Mouse (Mus musculus): ENCODE measurements around the gene Mapk8ip2.
"Not testable (repeated sequence)": the region's sequence is repeated elsewhere in the genome, so short reads cannot be mapped to it uniquely, and the experiment has no call there.

Gene Mapk8ip2

DNA sequence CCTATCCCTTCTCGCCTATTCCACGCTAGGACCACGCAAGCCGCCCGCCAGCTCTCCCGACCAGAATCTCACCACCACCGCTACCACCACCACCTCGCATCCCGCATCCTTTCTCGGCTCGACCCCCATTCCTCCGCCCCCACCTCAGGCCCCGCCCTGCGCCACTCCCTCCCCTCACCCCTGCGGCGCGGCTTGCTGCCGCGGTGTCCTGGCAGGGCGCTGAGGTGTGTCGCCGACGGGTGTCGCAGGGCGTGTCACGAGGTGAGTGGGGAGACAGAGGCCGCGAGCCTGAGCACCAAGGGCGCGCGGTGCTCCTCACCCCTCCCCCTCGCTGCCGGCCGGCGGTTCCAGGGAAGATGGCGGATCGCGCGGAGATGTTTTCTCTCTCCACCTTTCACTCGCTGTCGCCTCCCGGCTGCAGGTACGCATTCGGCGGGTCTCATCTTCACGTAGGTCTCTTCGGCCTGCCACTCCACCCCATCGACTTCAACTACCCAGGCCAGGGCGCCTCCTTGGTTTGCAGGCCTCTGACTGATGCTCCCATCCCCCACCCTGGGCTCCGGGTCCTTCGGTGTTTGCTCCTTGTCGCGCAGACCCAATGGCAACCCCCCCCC lies at the start of gene Mapk8ip2:
TSS of gene Mapk8ip2 (plus strand) at position 49 of the 614 bp plus-strand sequence.
- DNase-seq (ENCODE audit: low spot score in 2 of 2), result no peak

DNA sequence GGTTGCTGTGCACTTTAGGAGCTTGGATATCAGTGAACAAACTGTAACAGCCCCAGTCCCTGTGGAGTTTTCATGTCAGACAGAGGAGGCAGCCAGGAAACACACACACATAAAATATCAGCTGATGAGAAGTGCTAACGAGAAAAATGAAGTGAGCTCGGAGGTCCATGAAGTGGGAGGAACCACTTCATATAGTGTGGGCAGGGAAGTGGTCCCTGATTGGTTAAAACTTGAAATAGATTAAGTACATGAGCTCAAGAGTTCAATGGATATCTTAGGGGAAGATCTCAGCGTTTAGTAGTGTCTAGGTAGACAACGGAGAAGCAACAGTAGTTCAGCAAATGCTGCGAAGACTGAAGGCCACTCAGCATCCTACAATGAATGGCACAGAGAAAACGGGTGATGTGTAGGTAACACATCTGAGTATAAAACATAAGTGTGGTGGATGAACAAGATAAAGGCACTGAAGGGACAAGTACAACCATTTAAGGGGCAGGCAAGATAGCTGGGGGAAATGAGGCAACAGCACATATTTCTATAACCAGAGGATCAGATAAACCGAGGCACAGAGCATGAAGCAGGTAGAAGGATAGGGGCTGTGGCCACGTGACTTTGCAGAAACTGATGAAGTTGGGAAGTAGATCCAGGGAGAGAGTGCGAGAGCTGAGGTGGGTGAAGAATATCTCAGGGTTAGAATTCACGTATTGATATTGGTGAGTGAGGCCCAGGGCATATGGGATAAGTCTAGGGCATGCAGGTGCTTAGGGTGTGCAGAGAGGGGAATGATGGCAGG lies 48.7 kb upstream of the Mapk8ip2 start:
- no peak for DNase-seq (ENCODE audit: low spot score in 2 of 2)

DNA sequence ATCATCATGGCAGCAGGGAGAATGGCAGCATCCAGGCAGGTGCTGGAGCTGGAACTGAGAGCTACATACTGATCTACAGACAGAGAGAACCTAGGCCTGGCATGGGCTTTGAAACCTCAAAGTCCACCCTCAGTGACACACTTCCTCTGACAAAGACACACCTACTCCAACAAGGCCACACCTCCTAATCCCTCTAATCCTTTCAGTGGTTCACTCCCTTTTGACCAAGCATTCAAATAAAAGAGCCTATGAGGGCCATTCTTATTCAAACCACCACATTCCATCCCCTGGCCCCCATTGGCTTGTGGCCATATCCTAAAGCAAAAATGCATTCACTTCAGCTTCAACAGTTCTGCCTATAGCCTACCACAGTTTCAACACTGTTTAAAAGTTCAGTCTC lies 47.0 kb upstream of the Mapk8ip2 start:
- no peak for DNase-seq (ENCODE audit: low spot score in 2 of 2)

DNA sequence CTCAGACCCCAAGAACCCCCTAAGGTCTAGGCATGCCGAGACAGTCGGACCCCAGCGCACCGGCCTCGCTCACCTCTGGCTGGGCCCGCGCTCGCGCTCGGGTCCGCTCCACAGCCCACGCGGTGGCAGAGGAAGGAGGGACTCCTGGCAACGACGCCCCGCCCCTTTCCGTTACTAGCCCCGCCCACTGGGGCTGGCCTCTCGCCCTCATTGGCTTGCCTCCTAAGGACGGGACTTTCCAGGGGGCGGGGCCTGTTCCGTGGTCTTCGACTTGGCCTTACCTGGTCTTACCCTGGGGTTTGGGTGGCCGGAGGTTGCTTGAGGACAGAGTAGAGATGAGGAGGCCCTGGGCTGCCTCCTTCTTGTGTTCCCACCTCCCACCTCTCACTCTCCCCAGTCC lies 43.6 kb upstream of the Mapk8ip2 start, which contains the start of gene Syce3:
TSS of gene Syce3 (minus strand) at position 386 of the 400 bp plus-strand sequence.
- no peak for DNase-seq (ENCODE audit: low spot score in 2 of 2)

DNA sequence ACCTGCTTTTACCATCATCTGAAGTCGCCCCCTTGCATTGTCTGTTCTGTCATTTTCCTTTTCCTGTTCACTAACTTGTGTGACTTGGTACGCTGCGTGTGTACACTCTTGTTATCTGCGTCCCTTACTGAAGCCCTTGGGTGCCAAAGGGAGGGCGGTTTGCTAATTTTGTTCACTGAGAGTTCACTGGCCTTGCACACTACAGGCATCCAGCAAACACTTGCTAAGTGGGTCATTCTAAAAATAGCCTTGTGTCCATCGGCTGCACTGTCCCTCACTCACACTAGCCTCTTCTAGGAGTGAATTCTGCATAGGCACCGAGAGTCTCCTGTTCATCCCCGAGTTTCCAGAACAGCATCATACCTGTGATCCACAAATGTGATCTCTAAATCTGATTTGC lies 38.4 kb upstream of the Mapk8ip2 start:
- no peak for DNase-seq (ENCODE audit: low spot score in 2 of 2)

DNA sequence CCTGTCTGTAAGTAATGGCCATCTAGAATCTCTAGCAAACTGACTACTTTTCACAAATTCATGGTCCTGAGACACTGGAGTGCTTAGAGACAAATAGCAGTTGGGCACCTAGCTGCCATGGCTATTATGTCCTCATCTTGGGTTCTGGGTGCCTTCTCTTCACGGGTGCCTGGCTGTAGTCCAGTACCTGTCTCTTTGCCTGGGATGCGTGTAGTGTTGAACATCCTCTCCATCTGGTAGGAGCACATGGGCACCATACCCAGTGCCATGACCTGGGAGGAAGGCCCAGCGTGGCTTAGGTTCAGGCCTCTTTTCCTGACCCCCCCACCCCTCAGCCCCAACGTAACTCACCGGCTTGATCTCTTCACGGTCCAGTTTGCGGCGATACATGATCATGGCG lies 31.8 kb upstream of the Mapk8ip2 start:
- no peak for DNase-seq (ENCODE audit: low spot score in 2 of 2)

DNA sequence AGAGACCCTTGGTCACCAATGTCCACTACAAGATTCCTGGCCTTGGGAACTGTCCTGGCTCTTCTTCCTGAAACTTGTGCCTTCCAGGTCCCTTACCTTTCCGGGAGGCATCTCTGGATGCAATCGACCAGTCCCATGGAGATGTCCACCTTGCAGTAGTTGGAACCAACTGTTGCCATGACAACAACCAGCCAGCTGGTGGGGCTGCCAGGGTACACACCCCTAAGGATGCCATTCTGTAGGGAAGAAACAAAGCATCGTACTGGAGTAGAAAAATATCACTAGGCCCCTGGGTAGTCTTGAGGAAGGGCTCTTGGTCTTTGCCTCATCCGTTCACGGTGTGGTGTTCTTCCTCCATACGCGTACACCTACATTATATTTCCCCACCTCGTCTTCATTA lies 29.1 kb upstream of the Mapk8ip2 start:
- DNase-seq (ENCODE audit: low spot score in 2 of 2), result no peak

DNA sequence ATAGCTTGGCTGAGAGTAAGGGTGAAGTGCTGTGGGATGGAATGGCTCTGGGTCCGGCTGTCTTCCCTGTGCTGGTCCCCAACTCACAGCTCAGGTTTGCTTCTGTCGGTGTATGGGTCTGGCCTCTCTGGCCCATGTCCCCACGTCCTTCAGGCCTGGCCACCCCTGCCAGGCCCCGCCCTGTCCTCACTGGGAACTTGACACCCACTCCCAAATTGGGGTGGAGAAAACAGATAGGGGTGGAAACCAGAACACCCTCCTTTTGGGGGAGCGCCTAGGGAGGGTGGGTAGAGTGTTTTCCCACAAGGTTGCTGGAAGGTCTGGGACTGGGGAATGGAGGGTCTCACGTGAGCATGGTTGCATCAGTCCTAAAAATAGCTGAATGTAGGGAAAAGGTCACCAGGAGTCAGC lies 28.0 kb upstream of the Mapk8ip2 start, which contains the start of gene Cpt1b:
TSS of gene Cpt1b (minus strand) at position 153 of the 411 bp plus-strand sequence.
- peak in 1 of 2 experiments; percentile 9 for DNase-seq (ENCODE audit: low spot score in 2 of 2)

DNA sequence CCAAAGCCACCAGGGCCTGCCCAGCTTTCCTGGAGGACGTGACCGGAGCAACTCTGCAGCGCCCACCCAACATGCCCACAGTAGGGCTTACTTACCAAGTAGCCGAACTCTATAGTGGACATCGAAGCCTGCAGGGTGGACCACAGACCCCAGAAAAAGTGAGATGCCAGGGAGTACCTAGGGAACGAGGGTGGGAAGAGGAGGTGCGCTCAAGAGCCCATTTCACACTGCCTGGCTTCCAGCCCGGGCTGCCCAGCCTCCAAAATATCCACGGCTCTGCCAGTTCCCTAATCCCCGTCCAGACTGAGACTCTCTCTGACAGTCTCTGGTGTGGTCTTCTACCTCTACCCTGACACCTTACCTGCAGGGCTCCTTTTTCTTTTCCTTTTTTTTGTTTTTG lies 27.0 kb upstream of the Mapk8ip2 start:
- no peak for DNase-seq (ENCODE audit: low spot score in 2 of 2)

DNA sequence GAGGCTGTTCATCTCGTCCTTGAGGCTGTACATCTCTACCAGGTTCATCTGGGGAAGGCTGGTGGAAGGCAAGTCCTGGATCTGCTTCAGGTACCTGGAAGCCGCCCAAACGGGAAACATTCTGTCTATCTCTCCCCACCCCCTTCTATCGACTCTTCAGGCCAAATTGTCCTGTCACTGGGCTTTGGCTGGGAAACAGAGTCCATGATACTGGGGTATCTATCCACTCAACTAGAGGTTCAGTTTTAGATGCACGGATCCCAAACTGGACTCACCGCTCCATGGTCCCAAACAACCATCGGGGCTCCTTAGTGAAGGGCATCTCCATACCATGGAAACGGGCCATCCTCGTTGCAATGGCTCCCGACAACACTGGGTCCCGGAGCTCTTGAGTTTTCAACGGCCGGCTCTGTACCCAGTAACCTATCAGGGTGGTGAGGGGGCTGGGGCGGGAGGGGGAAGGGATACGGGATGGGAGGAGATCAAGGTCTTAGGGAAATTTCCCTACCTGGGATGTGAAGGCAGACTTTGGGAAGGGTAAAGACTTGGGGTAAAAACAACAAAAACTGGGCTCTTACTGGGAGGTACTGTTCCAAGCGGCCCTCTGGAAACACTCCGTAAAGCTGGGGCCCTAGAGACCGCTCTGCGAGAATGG lies 25.4 kb upstream of the Mapk8ip2 start:
- no peak for DNase-seq (ENCODE audit: low spot score in 2 of 2)

DNA sequence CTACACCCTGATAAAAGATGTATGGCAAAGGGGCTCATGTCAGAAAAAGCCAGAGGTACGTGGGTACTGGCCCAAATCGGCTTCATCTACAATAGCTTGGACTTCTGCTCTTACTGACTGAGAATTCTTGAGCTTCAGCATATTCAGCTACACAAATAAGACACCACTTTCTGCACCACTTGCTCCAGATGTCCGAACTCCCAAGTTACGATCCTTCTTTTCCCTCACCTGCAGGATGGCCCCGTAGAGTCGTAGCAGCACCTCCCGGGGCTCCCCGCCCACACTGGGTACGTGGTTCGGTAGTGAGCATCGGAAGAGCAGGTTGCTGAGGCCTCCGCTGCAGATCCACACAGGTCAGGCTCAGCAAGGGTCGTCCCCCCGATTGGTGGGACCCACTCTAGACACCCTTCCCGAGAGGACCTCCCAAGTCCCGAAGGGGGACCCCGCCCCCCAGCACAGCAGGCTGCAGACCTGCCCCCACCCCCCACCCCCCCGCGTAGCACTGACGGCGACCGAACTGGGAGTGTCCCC lies 24.8 kb upstream of the Mapk8ip2 start:
- no peak for DNase-seq (ENCODE audit: low spot score in 2 of 2)

DNA sequence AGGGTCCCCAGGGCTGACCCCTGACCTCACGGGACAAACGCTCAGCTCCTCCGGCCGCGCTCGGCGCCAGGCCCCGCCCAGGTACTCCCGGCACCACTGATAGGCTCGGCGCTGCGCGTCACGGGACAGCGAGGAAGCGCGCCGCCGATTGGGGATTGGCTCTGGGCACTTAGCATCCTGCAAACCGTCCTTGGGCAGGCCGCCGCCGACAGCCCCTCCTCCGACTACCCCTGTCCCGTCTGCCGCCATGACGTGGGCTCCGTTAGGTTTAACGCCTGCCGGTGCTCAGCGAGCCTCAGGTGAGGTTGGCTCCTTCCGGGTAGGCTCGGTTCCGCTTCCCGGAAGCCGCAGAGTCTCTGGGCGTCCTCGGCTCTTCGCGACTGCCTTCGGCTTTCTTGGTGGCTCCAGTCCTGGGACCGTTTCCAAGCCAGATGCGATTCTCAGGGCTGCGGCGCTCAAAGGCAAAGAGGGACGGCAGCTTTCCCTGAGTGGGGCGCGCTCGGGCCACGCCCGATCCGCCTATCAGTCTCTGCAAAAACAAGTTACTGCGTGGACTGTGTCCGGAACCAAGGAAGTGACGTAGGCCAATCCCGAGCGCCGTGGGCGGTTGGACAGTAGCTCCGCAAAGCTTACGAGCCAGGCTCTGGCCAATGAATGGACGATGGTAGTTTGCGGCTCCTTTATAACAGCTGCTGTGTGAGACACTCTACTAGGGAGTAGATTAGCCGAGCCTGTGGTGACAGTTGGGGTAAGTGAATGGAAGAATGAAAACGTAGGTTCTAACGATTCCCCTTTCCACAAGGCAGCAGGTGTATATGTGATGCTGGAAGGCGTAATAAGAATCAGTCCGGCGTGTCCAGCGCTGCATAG lies 24.1 kb upstream of the Mapk8ip2 start, which contains the start of the genes C730034F03Rik, Gm44502 and Chkb:
TSS of gene C730034F03Rik (plus strand) at position 238 of the 870 bp plus-strand sequence.
TSS of gene Gm44502 (minus strand) at position 345 of the 870 bp plus-strand sequence.
TSS of gene Chkb (minus strand) at position 557 of the 870 bp plus-strand sequence.
- peak; percentile 86 to 94 for DNase-seq (ENCODE audit: low spot score in 2 of 2)

DNA sequence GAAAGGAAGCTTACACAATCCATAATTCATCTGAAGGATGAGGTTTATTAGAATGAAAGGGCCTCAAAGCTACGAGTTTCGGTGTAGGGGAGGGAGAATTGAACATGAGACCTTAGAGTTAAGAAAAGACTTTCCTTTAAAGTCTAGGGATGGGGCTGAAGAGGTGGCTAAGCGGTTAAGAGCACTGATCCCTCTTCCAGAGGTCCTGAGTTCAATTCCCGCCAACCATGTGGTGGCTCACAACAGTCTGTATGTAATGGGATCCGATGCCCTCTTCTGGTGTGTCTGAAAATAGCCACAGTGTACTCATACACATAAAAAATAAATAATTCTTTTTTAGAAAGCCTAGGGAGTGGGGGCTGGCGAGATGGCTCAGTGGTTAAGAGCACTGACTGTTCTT lies 23.4 kb upstream of the Mapk8ip2 start:
- DNase-seq (ENCODE audit: low spot score in 2 of 2), result peak; percentile 28 to 33

DNA sequence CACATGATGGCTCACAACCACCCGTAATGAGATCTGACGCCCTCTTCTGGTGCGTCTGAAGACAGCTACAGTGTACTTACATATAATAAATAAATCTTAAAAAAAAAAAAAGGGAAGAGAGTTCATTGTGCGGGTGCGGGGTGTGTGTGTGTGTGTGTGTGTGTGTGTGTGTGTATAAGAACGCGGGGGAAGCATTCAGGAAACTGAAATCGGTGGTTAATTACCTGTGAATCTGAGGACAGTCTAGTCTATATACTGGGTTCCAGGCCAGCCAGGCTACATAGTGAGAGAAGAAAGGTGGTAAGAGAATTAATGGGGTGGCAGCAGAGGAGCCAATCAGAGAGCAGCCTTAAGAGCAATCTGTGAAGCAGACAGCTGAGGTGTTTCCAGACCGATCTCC lies 22.9 kb upstream of the Mapk8ip2 start:
- not testable (repeated sequence) for DNase-seq (ENCODE audit: low spot score in 2 of 2)

DNA sequence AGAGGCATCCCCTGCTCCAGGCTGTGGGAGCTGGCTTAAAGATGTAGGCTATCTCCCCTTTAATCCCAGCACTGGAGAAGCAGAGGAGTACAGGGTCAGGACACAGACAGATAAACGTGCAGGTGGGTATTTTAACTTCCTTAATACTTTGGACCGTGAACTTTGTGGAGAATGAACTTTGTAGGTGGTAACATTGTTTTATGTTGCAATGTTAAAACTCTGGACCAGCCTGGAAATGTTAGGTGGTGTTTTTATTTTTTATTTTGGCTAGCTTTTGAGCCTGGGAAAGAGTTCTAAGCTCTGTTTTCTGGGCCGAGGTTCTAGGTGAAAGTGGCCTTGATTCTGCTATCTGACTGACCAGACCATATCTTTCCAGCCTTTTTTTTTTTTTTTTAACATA lies 22.4 kb upstream of the Mapk8ip2 start:
- no peak for DNase-seq (ENCODE audit: low spot score in 2 of 2)

DNA sequence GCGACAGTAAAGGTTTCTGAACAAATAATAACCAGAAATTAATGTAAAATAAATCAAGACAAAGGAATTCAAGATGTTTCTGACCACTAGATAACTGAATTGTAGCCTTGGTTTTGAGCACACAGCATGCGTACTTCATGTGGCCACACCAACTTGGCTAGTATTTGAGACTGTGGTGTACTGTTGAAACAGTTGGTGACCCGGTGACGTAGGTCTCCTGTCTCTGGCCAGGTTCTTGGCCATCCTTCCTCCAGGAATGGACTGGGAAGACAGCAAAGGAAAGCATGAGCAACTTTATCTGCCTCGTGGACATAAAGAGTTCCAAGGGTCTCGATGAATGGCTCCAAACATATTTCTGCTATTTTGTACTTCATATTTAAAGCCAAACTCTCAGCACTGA lies 21.9 kb upstream of the Mapk8ip2 start:
- no peak for DNase-seq (ENCODE audit: low spot score in 2 of 2)

DNA sequence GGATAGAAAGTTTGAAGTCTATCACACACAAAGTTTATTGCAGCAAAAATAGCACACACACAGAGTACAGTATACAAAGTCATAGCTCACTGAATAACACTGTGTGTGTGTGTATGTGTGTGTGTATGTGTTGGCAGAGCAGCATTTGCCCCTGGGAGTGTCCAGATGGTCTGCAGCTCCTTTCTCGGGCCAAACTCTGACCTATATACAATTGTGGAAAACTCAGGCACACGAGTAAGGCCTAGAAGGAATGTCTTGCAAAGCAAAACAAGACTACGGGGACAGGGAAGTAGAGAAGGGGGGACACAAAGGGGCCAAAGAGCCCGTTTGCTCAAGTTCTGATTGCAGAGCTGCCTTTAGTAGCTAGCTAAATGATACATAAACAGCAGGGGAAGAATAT lies 20.8 kb upstream of the Mapk8ip2 start:
- DNase-seq (ENCODE audit: low spot score in 2 of 2), result no peak

DNA sequence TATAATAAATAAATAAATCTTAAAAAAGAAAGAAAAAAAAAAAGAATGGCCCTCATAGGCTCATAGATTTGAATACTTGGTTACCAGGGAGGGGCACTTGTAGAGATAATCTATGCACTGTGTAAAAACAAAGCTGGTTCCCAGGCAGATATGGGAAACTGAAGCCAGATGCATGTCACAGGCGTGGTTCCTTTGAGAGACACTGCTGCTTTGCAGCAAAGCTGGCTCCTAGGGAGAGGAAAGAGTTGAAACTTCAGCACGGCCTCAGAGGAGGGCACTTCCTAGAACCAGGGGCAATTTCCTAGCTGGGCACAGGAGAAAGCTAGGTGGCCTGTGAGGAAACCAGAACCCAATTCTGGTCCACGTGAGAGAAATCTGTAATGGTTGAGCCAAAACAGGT lies 19.6 kb upstream of the Mapk8ip2 start:
- DNase-seq (ENCODE audit: low spot score in 2 of 2), result no peak

DNA sequence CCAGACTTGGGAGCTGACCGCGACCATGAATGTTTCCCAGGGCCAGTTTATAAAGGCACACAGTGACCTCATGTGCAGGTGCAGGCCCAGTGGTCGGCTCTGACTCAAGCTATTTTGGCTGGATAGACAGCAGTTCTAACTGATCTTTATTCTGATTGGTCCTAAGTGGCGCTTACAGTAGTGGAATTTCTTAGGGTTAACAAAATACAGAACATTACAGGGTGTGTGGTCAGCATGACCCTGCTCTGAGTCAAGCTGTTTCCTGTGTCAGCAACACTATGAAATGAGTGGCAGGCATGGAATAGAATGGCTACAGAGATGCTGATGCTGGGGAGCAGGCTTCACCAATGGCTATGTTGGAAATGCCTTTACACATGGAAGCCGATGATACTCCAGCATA lies 17.8 kb upstream of the Mapk8ip2 start:
- DNase-seq (ENCODE audit: low spot score in 2 of 2), result no peak

DNA sequence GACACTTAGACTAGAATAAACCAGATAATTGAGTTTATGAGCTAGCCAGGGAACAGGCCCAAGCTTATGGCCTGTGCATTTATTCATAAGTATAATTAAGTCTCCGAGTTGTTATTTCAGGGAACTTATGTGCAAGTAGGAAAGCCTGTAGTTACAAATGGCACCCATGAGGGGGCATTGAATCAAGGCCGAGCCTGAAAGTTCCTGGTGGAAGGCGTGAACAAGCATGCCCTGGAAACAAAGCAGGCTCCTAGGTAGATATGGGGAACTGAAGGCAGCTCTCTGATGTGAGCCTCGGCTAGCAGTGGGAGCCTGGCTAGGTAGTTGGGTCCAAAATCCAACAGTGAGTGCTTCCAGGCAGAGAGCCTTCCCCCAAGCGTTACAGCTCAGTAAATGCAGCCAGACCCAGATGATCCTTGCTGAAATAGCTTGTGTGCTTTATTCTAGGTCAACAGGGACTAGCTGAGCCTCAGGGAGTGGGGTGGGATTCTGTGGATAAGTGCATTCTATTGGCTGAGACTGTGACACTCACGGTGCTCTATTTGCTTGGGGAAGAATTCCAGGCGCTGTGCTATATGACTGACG lies 11.1 kb upstream of the Mapk8ip2 start:
- no peak for DNase-seq (ENCODE audit: low spot score in 2 of 2)

Data from spleen, postnatal 10 days (tissue).